Mouse (Mus musculus) embryonic stem cell, embryonic (primary cell): Measurements from ENCODE around the gene Oxct2b.

Experiments
- CTCF ChIA-PET, 4 experiments: fragments of 300-600 bp in 2 of 4; fragments of 350-600 bp in 2 of 4; sonication (Branson Sonifier 250); formaldehyde crosslinking; loops; one replicate each; lab custom pipeline; 2022; ENCODE audit warnings: inconsistent platforms in 2 of 4; lab: Charles Lee
- POLR2A ChIA-PET, 4 experiments: fragments of 300-600 bp in 2 of 4; fragments of 350-600 bp in 2 of 4; sonication (Branson Sonifier 250); formaldehyde crosslinking; loops; one replicate each; lab custom pipeline; 2022; ENCODE audit warnings: antibody characterized with exemption in 4 of 4, inconsistent platforms in 1 of 4; lab: Charles Lee

Gene Oxct2b

GRCm38 (mm10) chr4:123116011-123116410 is at the start of gene Oxct2b:
Gene Oxct2b, plus strand, starts transcription at chr4:123116266.
- ChIA-PET CTCF (interaction anchor here in 2 of 4 experiments (0.8 to 0.9 kb wide), 2 partner anchors 44 to 208 kb away, joined by 4 read pairs; partner anchors contain the start of gene Oxct2a (in 1 of the 2)), POLR2A (interaction anchor here in 2 of 4 experiments (0.7 kb wide), 2 partner anchors 11 to 208 kb away, joined by 3 read pairs; partner anchors contain the start of genes Bmp8b (in 1 of the 2) and Oxct2a (in 1 of the 2))

GRCm38 (mm10) chr4:123068646-123069045 is 47.4 kb upstream of the Oxct2b start:
- POLR2A ChIA-PET, result interaction anchor here in 2 of 4 experiments (0.9 to 2.0 kb wide), 5 partner anchors 23 to 73 kb away, joined by 3 to 7 read pairs (median 3); partner anchors contain the start of gene Mycl (in 1 of the 2)
- CTCF ChIA-PET, result interaction anchor here in 1 of 4 experiments (0.7 kb wide), 1 partner anchor 67 kb away, joined by 6 read pairs; no protein-coding TSS in a partner anchor

GRCm38 (mm10) chr4:123071266-123071966 is 44.6 kb upstream of the Oxct2b start:
- CTCF ChIA-PET, result interaction anchor here (0.6 to 1.9 kb wide), 57 partner anchors 8 to 822 kb away, joined by 3 to 35 read pairs (median 4); partner anchors contain the start of genes Mycl (in 4 of the 4), Bmp8b (in 1 of the 4), Cap1 (in 1 of the 4) and Oxct2b (in 1 of the 4)

GRCm38 (mm10) chr4:123076928-123077327 is 39.1 kb upstream of the Oxct2b start:
- ChIA-PET POLR2A (interaction anchor here in 1 of 4 experiments (1.0 to 1.5 kb wide), 3 partner anchors 10 to 63 kb away, joined by 3 to 4 read pairs (median 3); partner anchors contain the start of gene Ppie), CTCF (interaction anchor here in 1 of 4 experiments (1.4 kb wide), 1 partner anchor 82 kb away, joined by 4 read pairs; the partner anchor contains the start of gene Mycl)

More at GRCm38 (mm10) chr4:123071266-123071966, 44.6 kb upstream of the Oxct2b start:
- POLR2A ChIA-PET, result interaction anchor here (0.6 to 2.5 kb wide), 20 partner anchors 9 to 1974 kb away, joined by 3 to 15 read pairs (median 4); partner anchors contain the start of genes Mycl (in 4 of the 4) and Cap1 (in 1 of the 4)

GRCm38 (mm10) chr4:123078231-123078630 is 37.8 kb upstream of the Oxct2b start:
- CTCF ChIA-PET, result no interaction called here
- POLR2A ChIA-PET, result interaction anchor here in 1 of 4 experiments (1.0 kb wide), 1 partner anchor 115 kb away, joined by 4 read pairs; no protein-coding TSS in a partner anchor

GRCm38 (mm10) chr4:123080791-123081190 is 35.3 kb upstream of the Oxct2b start:
- POLR2A ChIA-PET, result interaction anchor here in 3 of 4 experiments (0.6 to 1.6 kb wide), 5 partner anchors 9 to 86 kb away, joined by 3 to 6 read pairs (median 4); partner anchors contain the start of gene Mycl (in 1 of the 3)
- CTCF ChIA-PET, result interaction anchor here (0.7 to 3.6 kb wide), 10 partner anchors 9 to 171 kb away, joined by 3 to 31 read pairs (median 8); partner anchors contain the start of gene Mycl (in 3 of the 4)

- POLR2A ChIA-PET, result interaction anchor here in 1 of 4 experiments (0.6 to 1.0 kb wide), 3 partner anchors 55 to 1585 kb away, joined by 5 to 9 read pairs (median 8); partner anchors contain the start of gene Mycl
- CTCF ChIA-PET, result interaction anchor here (0.6 to 3.6 kb wide), 20 partner anchors 11 to 1970 kb away, joined by 3 to 31 read pairs (median 4); partner anchors contain the start of gene Mycl (in 4 of the 4)
Observed at GRCm38 (mm10) chr4:123082283-123083163, 33.5 kb upstream of the Oxct2b start.

- CTCF ChIA-PET, result interaction anchor here in 1 of 4 experiments (1.1 kb wide), 1 partner anchor 275 kb away, joined by 4 read pairs; no protein-coding TSS in a partner anchor
- POLR2A ChIA-PET, result no interaction called here
Observed at GRCm38 (mm10) chr4:123083323-123083902, 32.7 kb upstream of the Oxct2b start.

GRCm38 (mm10) chr4:123085290-123085689 is 30.8 kb upstream of the Oxct2b start:
- ChIA-PET CTCF (interaction anchor here in 3 of 4 experiments (0.6 to 1.0 kb wide), 4 partner anchors 87 to 178 kb away, joined by 3 read pairs; no protein-coding TSS in a partner anchor), POLR2A (interaction anchor here in 1 of 4 experiments (0.6 kb wide), 1 partner anchor 55 kb away, joined by 3 read pairs; the partner anchor contains the start of gene Ppie)

- ChIA-PET CTCF (interaction anchor here in 2 of 4 experiments (0.6 to 1.1 kb wide), 5 partner anchors 76 to 173 kb away, joined by 3 to 4 read pairs (median 3); partner anchors contain the start of gene Mycl (in 1 of the 2)), POLR2A (no interaction called here)
Observed at GRCm38 (mm10) chr4:123086381-123086780, 29.7 kb upstream of the Oxct2b start.

- ChIA-PET CTCF (no interaction called here), POLR2A (interaction anchor here in 1 of 4 experiments (1.0 kb wide), 1 partner anchor 12 kb away, joined by 3 read pairs; no protein-coding TSS in a partner anchor)
Observed at GRCm38 (mm10) chr4:123092621-123093020, 23.4 kb upstream of the Oxct2b start.

- ChIA-PET POLR2A (interaction anchor here in 1 of 4 experiments (1.0 kb wide), 1 partner anchor 11 kb away, joined by 3 read pairs; no protein-coding TSS in a partner anchor), CTCF (interaction anchor here in 2 of 4 experiments (0.6 to 1.1 kb wide), 3 partner anchors 12 to 896 kb away, joined by 3 to 7 read pairs (median 4); no protein-coding TSS in a partner anchor)
Observed at GRCm38 (mm10) chr4:123093064-123093776, 22.8 kb upstream of the Oxct2b start.

- CTCF ChIA-PET, result interaction anchor here in 3 of 4 experiments (0.6 to 1.1 kb wide), 5 partner anchors 13 to 895 kb away, joined by 3 to 7 read pairs (median 3); no protein-coding TSS in a partner anchor
- POLR2A ChIA-PET, result no interaction called here
Observed at GRCm38 (mm10) chr4:123093869-123094268, 22.2 kb upstream of the Oxct2b start.

- ChIA-PET POLR2A (interaction anchor here (0.6 to 1.7 kb wide), 11 partner anchors 11 to 1540 kb away, joined by 3 to 6 read pairs (median 3); partner anchors contain the start of genes Cap1 (in 1 of the 4), Mycl (in 1 of the 4), Oxct2b (in 1 of the 4) and Ppie (in 1 of the 4)), CTCF (interaction anchor here (0.6 to 1.3 kb wide), 9 partner anchors 17 to 194 kb away, joined by 3 to 6 read pairs (median 3); no protein-coding TSS in a partner anchor)
Observed at GRCm38 (mm10) chr4:123104651-123105450, 11.2 kb upstream of the Oxct2b start, which contains the start of gene Bmp8b. Gene Bmp8b, plus strand, starts transcription at chr4:123105165.

- ChIA-PET CTCF (interaction anchor here in 2 of 4 experiments (0.6 to 1.3 kb wide), 3 partner anchors 17 to 192 kb away, joined by 3 to 5 read pairs (median 4); no protein-coding TSS in a partner anchor), POLR2A (interaction anchor here in 1 of 4 experiments (1.3 to 1.5 kb wide), 2 partner anchors 17 to 19 kb away, joined by 3 read pairs; no protein-coding TSS in a partner anchor)
Observed at GRCm38 (mm10) chr4:123105451-123105790, 10.6 kb upstream of the Oxct2b start.
